Mouse (Mus musculus) forebrain, embryonic 11.5 days (tissue): ENCODE measurements around the gene Ncor2. TPM values are rescaled to one million over a fixed set of nuclear protein-coding genes. Genes with fewer than 3 reads are reported as not detected.

Source experiments
- ATAC-seq: fragments of 200-750 bp; cut with Nextera tagmentation; replicated peaks from 2 replicates; pipeline ENCODE4 v1.8.0; 2017; ENCODE audit warnings: moderate TSS enrichment; ENCODE audit not compliant: low FRiP score
- DNase-seq: peaks from one replicate; pipeline ENCODE4 v3.0.0-alpha.2; 2017; ENCODE audit warnings: low spot score
- H3K27ac ChIP-seq: fragments of 300-500 bp; sonication (generic); 2 replicates; pipeline ENCODE4 v1.5.1; 2014; ENCODE audit warnings: low read depth, low read length
- H3K27me3 ChIP-seq: fragments of 300-500 bp; sonication (generic); 2 replicates; pipeline ENCODE4 v1.6.1; 2014; ENCODE audit warnings: mild to moderate bottlenecking, low read length, mixed read lengths; ENCODE audit not compliant: control insufficient read depth, insufficient read depth
- H3K36me3 ChIP-seq: fragments of 300-500 bp; sonication (generic); 2 replicates; pipeline ENCODE4 v1.6.1; 2014; ENCODE audit warnings: mild to moderate bottlenecking, low read length, moderate library complexity, mixed read lengths; ENCODE audit not compliant: control insufficient read depth, insufficient read depth
- H3K4me1 ChIP-seq: fragments of 300-500 bp; sonication (generic); replicated peaks from 2 replicates; pipeline ENCODE4 v1.6.1; 2014; ENCODE audit warnings: low read length, mixed read lengths; ENCODE audit not compliant: control insufficient read depth, insufficient read depth
- H3K4me2 ChIP-seq: fragments of 300-500 bp; sonication (generic); 2 replicates; pipeline ENCODE4 v1.6.1; 2014; ENCODE audit warnings: low read depth, mild to moderate bottlenecking, low read length, moderate library complexity, mixed read lengths; ENCODE audit not compliant: severe bottlenecking
- H3K4me3 ChIP-seq: fragments of 300-500 bp; sonication (generic); 2 replicates; pipeline ENCODE4 v1.5.1; 2014; ENCODE audit warnings: low read depth, low read length
- H3K9ac ChIP-seq: fragments of 300-500 bp; sonication (generic); 2 replicates; pipeline ENCODE4 v1.6.1; 2014; ENCODE audit warnings: low read length
- H3K9me3 ChIP-seq: fragments of 300-500 bp; sonication (generic); 2 replicates; pipeline ENCODE4 v1.6.1; 2016; ENCODE audit warnings: low read length, mixed read lengths; ENCODE audit not compliant: control insufficient read depth
- WGBS: fragments of 180-500 bp; shearing (Covaris S2); extraction: QIAGEN DNeasy Blood & Tissue Kit; methylation state at CpG from one replicate; pipeline ENCODE4 v1.1.7; 2014; 5-methylcytosine and 5-hydroxymethylcytosine counted together
- polyA plus RNA-seq: library from polyadenylated mRNA; unstranded; fragments of >200 nt; fragmentation: Nextera tagmentation; extraction: Ambion mirVana; gene quantifications from 2 replicates; pipeline ENCODE4 v1.2.1, GENCODE M21; 2014

The Ncor2 gene
- polyA plus RNA-seq, 1 experiment from 2014 or later = 27.3 TPM

DNA sequence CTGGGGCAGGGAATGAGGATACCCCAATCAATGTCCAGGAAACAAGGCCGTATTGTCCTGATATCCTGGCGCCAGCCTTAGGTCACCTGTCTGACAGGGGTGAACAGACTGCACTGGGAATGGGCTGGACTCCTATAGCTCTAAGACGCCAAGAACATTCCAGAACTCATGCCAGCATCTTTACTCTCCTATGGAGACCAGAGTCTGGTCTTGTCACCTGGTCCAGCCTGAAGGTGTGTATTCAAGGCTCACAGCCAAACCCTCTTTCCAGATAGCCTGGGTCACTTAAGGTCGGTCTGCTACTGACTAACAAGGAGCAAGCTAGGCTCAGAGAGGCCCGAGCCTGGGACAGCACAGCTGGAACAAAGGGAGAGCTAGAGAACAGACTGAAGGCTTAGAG, 61.8 kb downstream of the Ncor2 start:
- no peak overlapping the region for H3K27ac ChIP-seq
- ATAC-seq (no peak), DNase-seq (no peak)
- H3K4me3 ChIP-seq = no peak overlapping the region
- H3K4me2 ChIP-seq = no peak overlapping the region
- H3K9me3 ChIP-seq = no peaks in the 10 kb centered on the region
- no peak overlapping the region for H3K9ac ChIP-seq
- no peaks in the 10 kb centered on the region for H3K27me3 ChIP-seq
- H3K4me1 ChIP-seq = no peaks in the 10 kb centered on the region
- 86% methylated on average over 5 of the region's 5 CpGs for WGBS
- peaks cover 20% of the 10 kb centered on the region for H3K36me3 ChIP-seq

DNA sequence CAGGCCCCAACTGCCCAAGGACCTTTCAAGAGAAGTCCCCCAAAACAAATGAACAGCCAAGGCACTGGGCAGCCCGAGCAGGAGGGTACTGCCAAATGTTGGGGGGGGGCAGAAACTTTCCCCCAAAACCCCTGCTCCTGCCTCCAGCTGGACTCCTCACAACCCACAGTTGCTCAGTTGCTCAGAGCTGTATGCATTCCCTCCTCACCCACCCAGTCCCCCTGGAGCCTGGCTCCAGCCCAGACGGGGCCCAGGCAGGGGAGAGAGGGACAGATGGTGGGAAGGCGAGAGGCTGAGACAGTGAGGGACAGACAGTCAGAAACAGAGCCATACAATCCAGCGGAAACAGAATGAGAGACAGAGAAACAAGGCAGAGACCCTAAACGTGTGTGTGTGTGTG, 66.0 kb downstream of the Ncor2 start:
- H3K36me3 ChIP-seq = peaks cover 19% of the 10 kb centered on the region
- H3K4me2 ChIP-seq = no peak overlapping the region
- H3K9me3 ChIP-seq = no peaks in the 10 kb centered on the region
- WGBS = 73% methylated on average over 5 of the region's 5 CpGs
- H3K4me3 ChIP-seq = no peak overlapping the region
- H3K27ac ChIP-seq = no peak overlapping the region
- DNase-seq (no peak), ATAC-seq (no peak)
- no peaks in the 10 kb centered on the region for H3K27me3 ChIP-seq
- no peak overlapping the region for H3K9ac ChIP-seq
- peaks cover 3% of the 10 kb centered on the region; the same call in 1 of the 2 replicates for H3K4me1 ChIP-seq

DNA sequence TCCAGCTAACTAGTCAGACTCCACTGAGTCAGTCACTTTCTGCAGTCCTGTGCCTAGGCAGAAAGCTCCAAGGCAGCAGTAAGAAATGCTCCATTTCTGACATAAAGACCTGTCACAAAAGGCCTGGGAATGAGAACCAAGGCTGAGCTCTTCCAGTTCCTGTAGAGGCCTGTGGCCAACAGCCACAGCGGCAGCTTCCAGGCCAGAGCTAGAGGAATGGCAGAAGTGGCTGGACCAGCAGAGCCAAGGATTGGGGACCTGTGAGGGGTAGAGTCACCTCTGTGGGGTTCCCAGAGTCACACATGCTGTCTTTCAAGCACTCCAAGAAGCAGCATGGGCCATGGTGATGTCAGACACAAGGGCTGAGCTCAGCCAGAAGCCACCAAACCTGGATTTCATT, 66.4 kb downstream of the Ncor2 start:
- WGBS = 95% methylated on average over 1 of the region's 1 CpGs

GRCm38 (mm10) chr5:125111137-125111536, 67.9 kb downstream of the Ncor2 start:
- Histone ChIP-seq H3K27me3 (no peaks in the 10 kb centered on the region), H3K4me1 (peaks cover 3% of the 10 kb centered on the region; the same call in 1 of the 2 replicates), H3K4me3 (no peak overlapping the region), H3K9ac (no peak overlapping the region), H3K9me3 (no peaks in the 10 kb centered on the region), H3K27ac (no peak overlapping the region), H3K36me3 (peaks cover 12% of the 10 kb centered on the region), H3K4me2 (no peak overlapping the region)
- DNase-seq (no peak), ATAC-seq (peak; percentile 50)
- WGBS = 59% methylated on average over 6 of the region's 6 CpGs

More for the DNA sequence above, 66.4 kb downstream of the Ncor2 start:
- H3K27me3 ChIP-seq = no peaks in the 10 kb centered on the region
- DNase-seq (no peak), ATAC-seq (no peak)
- no peak overlapping the region for H3K27ac ChIP-seq
- H3K9ac ChIP-seq = no peak overlapping the region
- peaks cover 3% of the 10 kb centered on the region; the same call in 1 of the 2 replicates for H3K4me1 ChIP-seq
- H3K9me3 ChIP-seq = no peaks in the 10 kb centered on the region
- no peak overlapping the region for H3K4me3 ChIP-seq
- no peak overlapping the region for H3K4me2 ChIP-seq
- peaks cover 20% of the 10 kb centered on the region for H3K36me3 ChIP-seq

DNA sequence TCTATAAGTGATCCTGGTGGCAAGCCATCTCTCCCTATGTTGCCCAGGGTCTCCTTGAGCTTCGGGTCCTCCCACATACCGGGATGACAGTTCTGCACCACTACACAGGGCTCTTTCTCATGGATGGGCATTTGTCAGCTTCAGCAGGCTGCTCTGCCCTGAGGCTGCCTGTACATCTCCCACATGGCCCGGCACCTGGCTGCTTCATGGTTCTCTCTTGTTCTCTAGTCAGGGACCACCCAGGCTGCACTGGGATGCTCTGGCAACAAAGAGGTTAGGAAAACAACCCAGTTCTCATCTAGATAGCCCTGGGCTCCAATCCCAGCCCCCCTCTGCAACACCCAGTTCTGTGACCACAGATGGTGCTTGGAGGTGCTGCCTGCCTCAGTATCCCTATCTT, 68.3 kb downstream of the Ncor2 start:
- peak; percentile 49; the same call in 1 of the 2 replicates for ATAC-seq
- Histone ChIP-seq H3K4me3 (no peak overlapping the region), H3K9ac (no peak overlapping the region), H3K36me3 (peaks cover 11% of the 10 kb centered on the region), H3K9me3 (no peaks in the 10 kb centered on the region), H3K27me3 (no peaks in the 10 kb centered on the region), H3K4me2 (no peak overlapping the region), H3K4me1 (peaks cover 3% of the 10 kb centered on the region; the same call in 1 of the 2 replicates), H3K27ac (no peak overlapping the region)
- DNase-seq = no peak
- WGBS = 68% methylated on average over 3 of the region's 3 CpGs

DNA sequence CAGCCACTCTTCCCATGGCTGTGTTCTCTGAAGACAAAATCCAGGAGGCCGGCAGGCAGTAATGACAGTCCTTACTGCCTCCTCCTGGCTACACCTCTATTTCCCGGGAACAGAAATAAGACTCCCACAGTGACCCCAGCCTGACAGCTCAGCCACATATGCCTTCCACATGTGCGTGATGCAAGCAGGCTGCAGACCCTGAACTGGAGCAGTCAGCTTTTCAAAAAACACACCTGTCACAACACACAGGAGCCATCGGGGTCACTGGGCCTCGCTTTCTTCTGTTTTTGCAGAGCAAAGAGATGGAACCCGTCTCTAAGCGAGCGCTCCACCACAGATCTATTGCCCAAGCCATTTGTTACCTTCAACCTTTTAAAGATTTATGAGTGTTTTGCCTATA, 68.8 kb downstream of the Ncor2 start:
- DNase-seq (no peak), ATAC-seq (no peak)
- no peaks in the 10 kb centered on the region for H3K27me3 ChIP-seq
- no peak overlapping the region for H3K9ac ChIP-seq
- no peak overlapping the region for H3K4me2 ChIP-seq
- no peak overlapping the region for H3K4me3 ChIP-seq
- H3K4me1 ChIP-seq = peaks cover 3% of the 10 kb centered on the region; the same call in 1 of the 2 replicates
- peaks cover 6% of the 10 kb centered on the region for H3K36me3 ChIP-seq
- H3K27ac ChIP-seq = no peak overlapping the region
- H3K9me3 ChIP-seq = no peaks in the 10 kb centered on the region
- WGBS = 78% methylated on average over 8 of the region's 8 CpGs

DNA sequence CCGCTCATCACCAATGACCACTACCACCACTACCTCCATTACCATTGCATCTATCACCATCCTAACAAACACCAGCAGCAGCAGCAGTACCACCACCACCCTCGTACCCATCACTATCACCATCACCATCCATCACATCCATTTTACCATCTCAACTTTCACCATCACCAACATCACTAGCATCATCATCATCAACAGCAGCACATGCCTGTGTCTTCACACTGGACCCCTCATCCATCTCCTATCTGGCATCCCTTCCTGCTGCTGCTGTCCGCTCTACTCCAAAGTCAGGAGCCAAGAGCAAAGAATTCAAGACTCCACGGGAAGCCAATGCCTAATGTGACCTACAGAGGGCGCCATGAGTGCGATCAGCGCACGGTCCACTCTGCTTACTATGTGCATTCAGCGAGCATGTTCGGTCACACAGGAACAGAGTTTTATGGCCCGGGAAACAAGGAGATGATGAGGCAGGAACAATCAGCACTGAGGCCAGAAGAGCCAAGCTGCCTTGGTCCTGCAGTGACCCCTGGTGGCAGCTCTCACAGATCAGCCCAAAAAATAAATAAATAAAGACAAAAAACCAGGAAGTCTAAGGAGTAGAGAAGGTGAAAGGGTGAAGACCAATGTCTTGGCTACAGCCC, 71.9 kb downstream of the Ncor2 start:
- no peak for ATAC-seq
- peaks cover 5% of the 10 kb centered on the region for H3K36me3 ChIP-seq
- H3K9ac ChIP-seq = no peak overlapping the region
- H3K4me1 ChIP-seq = peaks cover 15% of the 10 kb centered on the region; the same call in 1 of the 2 replicates
- DNase-seq = peak; percentile 77
- H3K27ac ChIP-seq = no peak overlapping the region
- no peak overlapping the region for H3K4me3 ChIP-seq
- no peak overlapping the region for H3K4me2 ChIP-seq
- WGBS = 70% methylated on average over 11 of the region's 11 CpGs
- no peaks in the 10 kb centered on the region for H3K27me3 ChIP-seq
- H3K9me3 ChIP-seq = no peaks in the 10 kb centered on the region

GRCm38 (mm10) chr5:125106191-125106590, 72.8 kb downstream of the Ncor2 start:
- Histone ChIP-seq H3K9ac (no peak overlapping the region), H3K4me3 (no peak overlapping the region), H3K9me3 (no peaks in the 10 kb centered on the region), H3K4me1 (peaks cover 13% of the 10 kb centered on the region; the same call in 1 of the 2 replicates), H3K36me3 (peaks cover 12% of the 10 kb centered on the region), H3K4me2 (no peak overlapping the region), H3K27me3 (no peaks in the 10 kb centered on the region), H3K27ac (no peak overlapping the region)
- WGBS = 89% methylated on average over 16 of the region's 16 CpGs
- ATAC-seq (no peak), DNase-seq (no peak)

DNA sequence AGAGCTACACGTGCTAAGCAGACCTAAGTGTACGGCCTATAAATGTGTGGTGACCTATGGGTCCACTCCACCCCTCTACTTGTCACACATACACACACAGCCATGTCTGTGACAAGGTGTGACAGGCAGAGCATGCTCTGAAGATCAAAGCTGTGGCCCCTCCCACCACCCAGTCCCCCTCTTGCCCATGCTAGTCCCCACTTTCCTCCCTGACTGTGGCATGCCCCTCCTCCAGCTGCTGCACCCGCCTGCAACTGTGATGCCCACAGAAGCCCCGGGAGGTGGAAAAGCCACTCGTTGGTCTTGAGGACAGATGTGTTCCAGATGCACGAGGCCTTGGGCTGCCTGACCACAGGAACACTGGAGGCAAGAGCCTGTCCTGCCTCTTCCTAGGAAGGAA, 74.2 kb downstream of the Ncor2 start:
- DNase-seq = no peak
- H3K9me3 ChIP-seq = no peaks in the 10 kb centered on the region
- H3K27ac ChIP-seq = no peak overlapping the region
- no peak for ATAC-seq
- no peak overlapping the region for H3K4me2 ChIP-seq
- no peak overlapping the region for H3K4me3 ChIP-seq
- WGBS = 61% methylated on average over 6 of the region's 6 CpGs
- H3K9ac ChIP-seq = no peak overlapping the region; the same call in 1 of the 2 replicates
- H3K27me3 ChIP-seq = no peaks in the 10 kb centered on the region
- H3K36me3 ChIP-seq = peaks cover 12% of the 10 kb centered on the region
- peaks cover 12% of the 10 kb centered on the region; the same call in 1 of the 2 replicates for H3K4me1 ChIP-seq
